Mouse (Mus musculus) cerebellum, postnatal 36 days (tissue): ENCODE measurements at regions not wholly inside any gene's neighbourhood (a gene's known extent, or its start where the extent isn't known, plus 50 kb on each side); places are given as distances from the start of the nearest gene placed in this dataset.

Experiments used
- DNase-seq, 2 experiments: peaks; one replicate each; pipeline ENCODE4 v3.0.0; 2021 to 2022; ENCODE audit warnings: mixed read lengths in 2 of 2

DNA sequence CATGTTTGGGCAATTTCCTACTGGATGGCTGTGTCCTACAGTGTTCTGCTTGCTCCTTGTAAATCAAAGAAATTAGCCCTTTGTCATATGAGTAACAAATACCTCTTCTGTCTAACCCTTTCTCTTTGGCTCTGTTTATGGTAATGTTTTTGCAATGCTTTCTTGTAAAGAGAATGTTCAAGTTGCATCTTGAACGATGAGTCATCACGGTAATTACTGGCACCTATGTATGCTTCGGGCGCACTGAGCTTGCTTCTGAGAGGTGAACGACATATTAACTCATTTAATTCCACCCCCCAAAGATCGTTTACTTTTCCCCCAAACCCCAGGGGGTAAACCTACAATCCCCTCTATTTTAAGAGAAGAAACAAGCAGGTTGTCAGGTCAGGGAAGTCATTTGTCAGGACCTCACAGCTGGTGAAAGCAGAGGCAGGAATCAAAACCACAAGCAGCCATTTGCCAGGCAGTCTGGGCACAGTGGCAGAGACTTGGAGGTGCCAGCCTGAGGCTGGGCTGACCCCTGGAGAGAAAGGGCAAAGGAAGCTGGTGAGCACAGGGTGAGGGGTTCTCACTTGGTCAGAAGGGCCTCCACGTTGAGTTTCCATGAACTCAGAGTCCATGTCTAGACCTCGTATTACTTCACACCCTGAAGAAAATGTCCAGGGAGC is 87.6 kb upstream of the Atp1a1 start:
- DNase-seq: no peak

DNA sequence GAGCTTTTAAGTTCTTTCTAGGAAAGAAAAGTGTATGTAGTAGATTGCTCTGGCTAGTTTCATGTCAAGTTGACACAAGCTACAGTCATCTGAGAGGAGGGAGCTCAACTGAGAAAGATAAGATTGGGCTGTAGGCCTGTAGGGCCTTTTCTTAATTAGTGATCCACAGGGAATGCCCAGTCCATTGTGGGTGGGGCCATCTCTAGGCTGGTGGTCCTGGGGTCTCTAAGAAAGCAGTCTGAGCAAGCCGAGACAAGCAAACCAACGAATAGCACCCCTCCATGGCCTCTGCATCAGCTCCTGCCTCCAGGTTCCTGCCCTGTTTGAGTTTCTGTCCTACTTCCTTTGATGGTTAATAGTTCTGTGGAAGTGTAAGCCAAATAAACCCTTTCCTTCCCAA is 86.3 kb upstream of the Atp1a1 start:
- DNase-seq: no peak

DNA sequence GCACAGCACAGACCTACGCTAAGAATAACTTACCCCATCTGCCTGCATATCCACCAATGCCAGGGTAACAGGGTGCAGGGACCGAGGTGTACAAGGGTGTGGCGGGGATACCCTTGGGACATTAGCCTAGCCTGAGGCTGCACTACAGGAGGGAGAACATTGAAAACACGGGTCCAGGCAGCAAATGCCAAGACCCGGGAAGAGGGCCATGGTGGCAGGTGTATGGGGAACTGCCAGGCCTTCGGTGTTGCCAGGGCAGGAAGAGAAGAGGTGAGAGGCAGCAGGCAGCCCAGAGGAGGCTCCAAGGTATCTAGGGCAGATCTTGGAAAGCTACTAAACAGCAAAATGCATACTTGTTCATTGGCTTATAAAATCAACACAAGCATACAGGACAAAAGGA is 85.7 kb upstream of the Atp1a1 start:
- peak; percentile 98 to 99 for DNase-seq

DNA sequence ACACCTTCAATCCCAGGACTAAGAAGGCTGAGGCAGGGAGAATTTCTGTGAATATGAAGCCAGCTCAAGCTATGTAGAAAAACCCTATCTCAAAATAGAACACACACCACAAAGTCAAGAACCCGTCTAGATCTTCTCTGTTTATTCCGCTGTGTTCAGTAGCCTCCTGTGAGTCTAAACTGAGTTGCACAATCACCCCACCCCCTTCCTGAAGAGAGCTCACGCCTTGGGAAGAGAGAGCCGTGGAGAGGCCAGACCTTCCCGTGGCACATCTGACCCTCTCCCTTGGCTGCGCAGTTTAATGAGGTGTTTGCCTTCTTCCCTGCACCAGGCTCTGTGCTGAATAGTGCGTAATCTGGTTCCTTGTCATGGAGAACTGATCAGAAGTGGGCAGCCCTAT is 80.7 kb upstream of the Atp1a1 start:
- no peak for DNase-seq

DNA sequence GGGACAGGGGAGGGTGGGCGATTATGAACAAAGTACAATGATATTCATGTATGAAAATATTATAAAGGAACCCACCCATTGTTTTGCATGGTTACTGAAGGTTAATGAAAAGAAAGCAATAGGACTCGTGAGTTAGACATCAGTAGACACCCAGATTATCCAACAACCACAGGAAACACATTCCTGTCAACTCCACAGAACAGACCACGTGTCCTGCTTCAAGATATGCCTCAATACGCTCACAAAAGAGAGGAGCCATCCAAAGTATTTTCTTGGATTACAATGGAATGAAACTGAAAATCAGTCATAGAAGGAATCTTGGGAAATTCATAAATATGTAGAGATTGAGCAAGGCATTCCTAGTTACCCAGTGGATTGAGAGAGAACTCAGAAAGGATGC is 68.5 kb upstream of the Atp1a1 start:
- no peak for DNase-seq

- peak in 1 of 2 experiments; percentile 29 for DNase-seq
These were observed 66.1 kb upstream of the Atp1a1 start for GRCm38 (mm10) chr3:101670561-101671001.

GRCm38 (mm10) chr3:101669743-101670142 is 65.3 kb upstream of the Atp1a1 start:
- DNase-seq: peak in 1 of 2 experiments; percentile 48

GRCm38 (mm10) chr3:101667767-101668387 is 63.4 kb upstream of the Atp1a1 start:
- DNase-seq: no peak

GRCm38 (mm10) chr3:101667186-101667585 is 62.7 kb upstream of the Atp1a1 start:
- DNase-seq: no peak

DNA sequence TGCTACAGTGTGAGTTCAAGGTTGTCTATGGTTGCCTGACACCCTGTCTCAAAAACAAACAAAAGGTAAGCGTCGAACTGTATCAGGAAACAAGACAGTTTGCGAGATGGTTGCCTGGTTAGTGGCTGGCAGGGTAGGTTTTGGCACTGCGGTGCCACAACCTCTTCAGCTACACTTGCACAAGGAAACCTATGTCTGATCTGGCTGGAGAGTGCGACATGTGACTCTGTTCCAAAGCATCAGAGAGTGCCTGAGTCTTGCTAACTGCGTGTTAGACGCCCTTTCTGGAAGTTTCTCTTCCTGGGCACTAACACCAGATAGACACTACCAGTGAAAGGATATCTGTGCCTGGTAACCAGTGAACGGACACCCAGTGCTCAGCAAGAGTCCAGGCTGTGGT is 62.1 kb upstream of the Atp1a1 start:
- DNase-seq: no peak

DNA sequence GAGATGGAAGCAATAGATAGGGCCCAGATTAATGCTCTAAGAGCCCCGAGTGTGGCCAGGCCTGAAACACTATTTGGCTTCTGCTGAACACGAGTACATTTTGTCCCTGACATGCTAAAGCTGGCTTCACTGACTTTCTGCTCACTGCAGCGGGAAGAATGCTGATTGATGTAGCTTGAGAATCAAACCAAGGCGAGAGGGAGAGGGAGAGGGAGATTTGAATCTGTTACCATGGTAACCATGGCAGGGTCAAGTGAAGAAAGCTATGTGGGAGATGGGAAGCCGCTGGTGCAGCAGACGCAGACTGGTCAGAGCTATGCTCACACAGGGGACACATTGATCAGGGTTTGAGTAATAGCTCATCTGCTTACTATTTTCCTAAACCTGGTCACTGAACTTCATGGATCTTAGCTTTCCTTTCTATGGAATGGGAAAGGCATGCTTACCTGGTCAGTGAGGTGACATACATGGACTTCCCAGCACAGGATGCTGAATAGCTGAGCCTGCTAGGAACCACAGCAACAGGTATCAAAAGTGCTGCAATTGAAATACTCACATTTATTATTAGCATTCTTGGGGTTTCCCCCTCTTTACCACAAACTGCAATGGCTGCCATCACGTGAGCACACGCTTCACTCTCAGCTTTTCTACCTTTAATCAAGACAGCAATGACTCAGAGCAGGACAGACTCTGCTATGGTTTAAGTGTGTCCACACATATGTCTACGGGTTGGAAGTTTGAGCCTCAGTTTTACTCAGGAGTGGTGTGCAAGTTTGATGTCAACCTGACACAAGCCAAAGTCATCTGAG is 56.9 kb upstream of the Atp1a1 start:
- DNase-seq: no peak

- DNase-seq: no peak
These were observed 56.2 kb upstream of the Atp1a1 start for GRCm38 (mm10) chr3:101660635-101661034.

GRCm38 (mm10) chr3:101660176-101660575 is 55.7 kb upstream of the Atp1a1 start:
- no peak for DNase-seq

DNA sequence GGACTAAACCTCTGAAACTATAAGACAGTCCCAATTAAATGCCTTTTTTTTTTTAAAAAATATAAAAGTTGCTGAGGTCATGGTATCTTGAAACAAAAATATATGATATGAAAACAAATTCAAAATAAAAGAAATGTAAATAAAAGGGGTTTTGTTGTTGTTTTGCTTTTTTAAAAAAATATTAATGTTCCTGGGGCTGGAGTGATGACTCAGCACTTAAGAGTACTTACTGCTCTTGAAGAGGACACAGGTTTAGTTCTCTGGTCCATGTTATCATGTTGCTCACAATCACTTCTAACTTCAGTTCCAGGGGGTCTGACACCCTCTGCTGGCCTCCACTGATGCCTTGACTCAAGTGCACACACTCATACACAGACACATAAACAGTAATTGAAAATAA is 53.5 kb upstream of the Atp1a1 start:
- DNase-seq: no peak

DNA sequence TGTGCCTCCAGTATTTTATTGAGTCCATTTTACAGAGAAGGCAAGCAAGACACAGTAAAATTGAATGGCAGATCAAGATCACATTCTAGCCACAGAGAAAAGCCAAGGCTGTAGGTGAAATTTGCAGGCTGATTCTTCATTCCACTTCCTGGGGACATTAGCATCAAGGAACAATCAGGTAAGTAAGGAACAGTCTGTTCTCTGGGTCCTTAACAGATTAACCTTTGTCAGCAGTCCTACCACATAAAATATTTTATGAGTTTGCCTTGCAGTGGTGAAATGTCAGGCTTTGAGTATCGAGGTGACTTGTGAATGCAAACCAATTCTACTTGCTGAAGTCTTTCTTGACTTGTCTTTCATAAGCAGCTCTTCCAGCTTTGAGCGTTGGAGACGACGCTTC is 50.2 kb upstream of the Atp1a1 start:
- DNase-seq: no peak
